Mouse (Mus musculus): ENCODE measurements around the gene Cdk5. TPM values are rescaled to one million over a fixed set of nuclear protein-coding genes. Genes with fewer than 3 reads are reported as not detected.

The Cdk5 gene
- polyA plus RNA-seq, 1 experiment from 2014 or later = 47.2 TPM

DNA sequence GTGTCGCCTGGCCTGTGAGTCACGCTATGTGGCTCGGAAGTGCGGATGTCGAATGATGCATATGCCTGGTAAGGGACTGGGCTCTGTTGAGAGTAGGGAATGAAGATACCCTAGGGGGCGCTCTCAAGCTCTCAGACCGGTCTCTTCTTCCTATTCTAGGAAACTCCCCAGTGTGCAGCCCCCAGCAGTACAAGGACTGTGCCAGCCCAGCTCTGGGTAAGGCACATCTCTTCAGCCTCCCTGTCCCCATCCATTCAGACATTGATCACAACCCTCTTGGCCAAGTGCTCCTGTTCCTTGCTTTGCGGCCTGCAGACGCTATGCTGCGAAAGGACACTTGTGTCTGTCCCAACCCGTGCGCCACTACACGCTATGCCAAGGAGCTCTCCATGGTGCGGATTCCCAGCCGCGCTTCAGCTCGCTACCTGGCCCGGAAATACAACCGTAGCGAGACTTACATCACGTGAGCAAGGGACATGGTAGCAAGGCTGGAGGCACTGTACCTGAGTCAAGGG lies 7.1 kb downstream of the Cdk5 start:
- under 1% methylated on average over 21 of the region's 21 CpGs for WGBS

GRCm38 (mm10) chr5:24413938-24414337 lies 9.4 kb downstream of the Cdk5 start:
- ATAC-seq (replicated peaks; ENCODE audit: low FRiP score, low read depth) = no peak
- Histone ChIP-seq H3K4me2 (ENCODE audit: low read length) (no peak overlapping the region), H3K27ac (no peak overlapping the region), H3K9ac (ENCODE audit: low read depth, low read length) (no peak overlapping the region), H3K4me3 (replicated peaks; ENCODE audit: low read depth, low read length) (no peak overlapping the region), H3K27me3 (ENCODE audit: insufficient read depth, low read length) (no peaks in the 10 kb centered on the region), H3K9me3 (replicated peaks; ENCODE audit: low read length) (no peaks in the 10 kb centered on the region), H3K36me3 (ENCODE audit: insufficient read depth, low read length) (0 out of 2 replicates have a peak, but pooled peaks cover 4% of the 10 kb centered on the region), H3K4me1 (replicated peaks; ENCODE audit: insufficient read depth, low read length) (peaks cover 11% of the 10 kb centered on the region)
- no peak for DNase-seq (ENCODE audit: low spot score)
- 64% methylated on average over 13 of the region's 13 CpGs for WGBS
- no peak for TF ChIP-seq CTCF (IDR thresholded peaks at IDR 0.05; ENCODE audit: low read depth)

More for the DNA sequence above, 7.1 kb downstream of the Cdk5 start:
- peaks cover 11% of the 10 kb centered on the region for H3K4me1 ChIP-seq (replicated peaks; ENCODE audit: insufficient read depth, low read length)
- no peak overlapping the region for H3K27ac ChIP-seq
- H3K9me3 ChIP-seq (replicated peaks; ENCODE audit: low read length) = no peaks in the 10 kb centered on the region
- 0 out of 2 replicates have a peak, but pooled peaks cover 8% of the 10 kb centered on the region for H3K36me3 ChIP-seq (ENCODE audit: insufficient read depth, low read length)
- H3K9ac ChIP-seq (ENCODE audit: low read depth, low read length) = no peak overlapping the region
- DNase-seq (ENCODE audit: low spot score) (peak; percentile 84), ATAC-seq (replicated peaks; ENCODE audit: low FRiP score, low read depth) (peak; percentile 50)
- H3K27me3 ChIP-seq (ENCODE audit: insufficient read depth, low read length) = no peaks in the 10 kb centered on the region
- H3K4me3 ChIP-seq (replicated peaks; ENCODE audit: low read depth, low read length) = no peak overlapping the region
- H3K4me2 ChIP-seq (ENCODE audit: low read length) = no peak overlapping the region
- TF ChIP-seq CTCF (IDR thresholded peaks at IDR 0.05; ENCODE audit: low read depth) = peak; percentile 65

DNA sequence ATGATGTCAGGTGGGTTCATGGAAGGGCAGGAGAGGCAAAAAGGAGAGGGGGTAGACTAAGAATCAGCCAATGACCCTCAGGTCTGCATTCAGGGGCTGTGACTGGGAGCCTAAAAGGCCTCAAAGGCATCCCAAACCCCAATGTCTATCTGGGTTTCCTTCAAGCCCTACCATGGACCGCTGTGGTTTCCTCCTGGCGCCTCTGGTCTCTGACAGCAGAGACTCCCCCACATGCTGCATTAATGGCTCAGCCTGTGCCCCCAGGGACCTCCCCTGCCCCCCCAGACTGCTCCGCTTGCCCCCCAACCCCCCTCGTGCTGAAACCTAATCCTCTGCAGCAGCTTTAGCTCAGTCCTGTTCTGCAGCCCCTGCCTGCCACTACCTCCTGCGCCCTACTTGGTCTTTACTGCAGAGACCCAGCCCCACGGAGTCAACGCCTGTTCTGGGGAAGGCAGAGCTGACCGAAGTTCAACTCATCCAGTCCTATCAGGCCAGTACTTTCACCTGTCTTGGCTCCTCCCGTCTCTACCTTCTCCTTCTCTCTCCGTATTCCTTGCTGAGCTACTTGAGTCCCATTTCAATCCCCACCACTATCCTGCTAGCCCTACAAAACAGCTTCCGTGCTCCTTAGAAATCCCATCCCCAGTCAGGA lies 10.2 kb downstream of the Cdk5 start, which contains the start of gene Asic3:
TSS of gene Asic3 (plus strand) at position 351 of the 652 bp plus-strand sequence.
- DNase-seq (ENCODE audit: low spot score) = peak; percentile 29
- no peaks in the 10 kb centered on the region for H3K27me3 ChIP-seq (ENCODE audit: insufficient read depth, low read length)
- no peaks in the 10 kb centered on the region for H3K9me3 ChIP-seq (replicated peaks; ENCODE audit: low read length)
- peaks cover 11% of the 10 kb centered on the region for H3K4me1 ChIP-seq (replicated peaks; ENCODE audit: insufficient read depth, low read length)
- no peak within 1 kb of the TSS for H3K4me2 ChIP-seq (ENCODE audit: low read length)
- 18% methylated on average over 11 of the region's 11 CpGs for WGBS
- H3K4me3 ChIP-seq (replicated peaks; ENCODE audit: low read depth, low read length) = no peak within 1 kb of the TSS
- ATAC-seq (replicated peaks; ENCODE audit: low FRiP score, low read depth) = no peak; the same call in 1 of the 2 replicates
- H3K9ac ChIP-seq (ENCODE audit: low read depth, low read length) = no peak within 1 kb of the TSS
- H3K36me3 ChIP-seq (ENCODE audit: insufficient read depth, low read length) = 0 out of 2 replicates have a peak, but pooled peaks cover 6% of the 10 kb centered on the region
- H3K27ac ChIP-seq = no peak within 1 kb of the TSS
- TF ChIP-seq CTCF (IDR thresholded peaks at IDR 0.05; ENCODE audit: low read depth) = no peak

DNA sequence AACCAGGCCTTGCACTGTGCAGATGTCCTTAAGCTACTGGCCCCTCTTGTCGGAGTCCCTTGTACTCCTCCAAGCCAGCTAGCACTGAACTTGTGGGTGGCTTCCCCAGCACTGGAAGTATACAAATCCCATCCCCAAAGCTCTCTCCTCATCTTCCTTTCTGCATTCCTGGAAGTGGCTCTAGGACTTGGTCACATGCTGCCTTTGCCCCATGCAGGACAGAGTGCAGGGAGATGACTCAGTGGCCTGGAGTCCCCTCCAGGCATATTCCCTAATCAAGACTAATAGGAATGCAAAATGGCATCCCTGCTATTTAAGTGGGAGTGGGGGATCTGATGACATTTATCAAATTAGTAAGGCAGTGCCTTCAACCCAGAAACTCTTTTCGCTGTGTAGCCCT lies 11.3 kb downstream of the Cdk5 start:
- TF ChIP-seq CTCF (IDR thresholded peaks at IDR 0.05; ENCODE audit: low read depth) = no peak
- H3K4me3 ChIP-seq (replicated peaks; ENCODE audit: low read depth, low read length) = no peak overlapping the region
- H3K4me1 ChIP-seq (replicated peaks; ENCODE audit: insufficient read depth, low read length) = peaks cover 11% of the 10 kb centered on the region
- DNase-seq (ENCODE audit: low spot score) (no peak), ATAC-seq (replicated peaks; ENCODE audit: low FRiP score, low read depth) (no peak)
- H3K27ac ChIP-seq = no peak overlapping the region
- H3K9me3 ChIP-seq (replicated peaks; ENCODE audit: low read length) = no peaks in the 10 kb centered on the region
- H3K27me3 ChIP-seq (ENCODE audit: insufficient read depth, low read length) = no peaks in the 10 kb centered on the region
- WGBS = 85% methylated on average over 2 of the region's 2 CpGs
- 0 out of 2 replicates have a peak, but pooled peaks cover 8% of the 10 kb centered on the region for H3K36me3 ChIP-seq (ENCODE audit: insufficient read depth, low read length)
- H3K9ac ChIP-seq (ENCODE audit: low read depth, low read length) = no peak overlapping the region
- H3K4me2 ChIP-seq (ENCODE audit: low read length) = no peak overlapping the region

GRCm38 (mm10) chr5:24409466-24409865 lies 13.9 kb downstream of the Cdk5 start:
- TF ChIP-seq CTCF (IDR thresholded peaks at IDR 0.05; ENCODE audit: low read depth) = no peak

GRCm38 (mm10) chr5:24408651-24409050 lies 14.7 kb downstream of the Cdk5 start:
- no peak for TF ChIP-seq CTCF (IDR thresholded peaks at IDR 0.05; ENCODE audit: low read depth)
- ATAC-seq (replicated peaks; ENCODE audit: low FRiP score, low read depth) (no peak), DNase-seq (ENCODE audit: low spot score) (no peak)
- no peaks in the 10 kb centered on the region for H3K27me3 ChIP-seq (ENCODE audit: insufficient read depth, low read length)
- H3K4me2 ChIP-seq (ENCODE audit: low read length) = no peak overlapping the region
- H3K27ac ChIP-seq = no peak overlapping the region
- H3K4me1 ChIP-seq (replicated peaks; ENCODE audit: insufficient read depth, low read length) = peaks cover 6% of the 10 kb centered on the region
- no peaks in the 10 kb centered on the region for H3K9me3 ChIP-seq (replicated peaks; ENCODE audit: low read length)
- H3K36me3 ChIP-seq (ENCODE audit: insufficient read depth, low read length) = peaks cover 24% of the 10 kb centered on the region; the same call in 1 of the 2 replicates
- 86% methylated on average over 13 of the region's 13 CpGs for WGBS
- H3K4me3 ChIP-seq (replicated peaks; ENCODE audit: low read depth, low read length) = no peak overlapping the region
- H3K9ac ChIP-seq (ENCODE audit: low read depth, low read length) = no peak overlapping the region

More at GRCm38 (mm10) chr5:24409466-24409865, 13.9 kb downstream of the Cdk5 start:
- no peak for ATAC-seq (replicated peaks; ENCODE audit: low FRiP score, low read depth)
- Histone ChIP-seq H3K27me3 (ENCODE audit: insufficient read depth, low read length) (no peaks in the 10 kb centered on the region), H3K9ac (ENCODE audit: low read depth, low read length) (no peak overlapping the region), H3K27ac (no peak overlapping the region), H3K4me3 (replicated peaks; ENCODE audit: low read depth, low read length) (no peak overlapping the region), H3K36me3 (ENCODE audit: insufficient read depth, low read length) (0 out of 2 replicates have a peak, but pooled peaks cover 22% of the 10 kb centered on the region), H3K9me3 (replicated peaks; ENCODE audit: low read length) (no peaks in the 10 kb centered on the region), H3K4me1 (replicated peaks; ENCODE audit: insufficient read depth, low read length) (peaks cover 11% of the 10 kb centered on the region), H3K4me2 (ENCODE audit: low read length) (no peak overlapping the region)
- no peak for DNase-seq (ENCODE audit: low spot score)
- 72% methylated on average over 2 of the region's 2 CpGs for WGBS

Measured in kidney, postnatal 0 days (tissue).